Mouse (Mus musculus): ENCODE data around the gene Ppih.

DNA sequence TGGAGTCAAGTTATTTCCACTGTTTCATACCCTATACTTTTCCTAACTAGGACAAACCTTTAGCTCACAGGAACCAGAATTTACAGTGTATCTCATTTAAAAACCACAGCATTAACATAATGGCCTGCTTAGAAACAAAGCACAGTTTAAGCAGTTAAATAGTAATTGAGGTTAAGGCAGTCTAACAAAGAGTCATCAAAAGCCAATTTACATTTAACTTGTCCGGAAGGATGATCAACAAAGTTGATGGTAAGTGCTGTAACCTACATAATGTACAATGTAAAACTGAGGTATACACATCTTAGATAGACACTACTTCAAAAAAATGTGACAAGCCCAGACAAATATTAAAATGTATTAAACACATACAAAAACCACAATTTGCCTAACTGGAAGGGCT, 28.4 kb downstream of the Ppih start:
- TF ChIP-seq CTCF (IDR thresholded peaks at IDR 0.05; ENCODE audit: low read depth): no peak
- TF ChIP-seq EP300 (IDR thresholded peaks at IDR 0.05; ENCODE audit: low read depth): no peak

All from liver, embryonic 14.5 days (tissue).